Comparison of ENCODE assay signal across 8 mouse cellular contexts in the genomic region with DNA sequence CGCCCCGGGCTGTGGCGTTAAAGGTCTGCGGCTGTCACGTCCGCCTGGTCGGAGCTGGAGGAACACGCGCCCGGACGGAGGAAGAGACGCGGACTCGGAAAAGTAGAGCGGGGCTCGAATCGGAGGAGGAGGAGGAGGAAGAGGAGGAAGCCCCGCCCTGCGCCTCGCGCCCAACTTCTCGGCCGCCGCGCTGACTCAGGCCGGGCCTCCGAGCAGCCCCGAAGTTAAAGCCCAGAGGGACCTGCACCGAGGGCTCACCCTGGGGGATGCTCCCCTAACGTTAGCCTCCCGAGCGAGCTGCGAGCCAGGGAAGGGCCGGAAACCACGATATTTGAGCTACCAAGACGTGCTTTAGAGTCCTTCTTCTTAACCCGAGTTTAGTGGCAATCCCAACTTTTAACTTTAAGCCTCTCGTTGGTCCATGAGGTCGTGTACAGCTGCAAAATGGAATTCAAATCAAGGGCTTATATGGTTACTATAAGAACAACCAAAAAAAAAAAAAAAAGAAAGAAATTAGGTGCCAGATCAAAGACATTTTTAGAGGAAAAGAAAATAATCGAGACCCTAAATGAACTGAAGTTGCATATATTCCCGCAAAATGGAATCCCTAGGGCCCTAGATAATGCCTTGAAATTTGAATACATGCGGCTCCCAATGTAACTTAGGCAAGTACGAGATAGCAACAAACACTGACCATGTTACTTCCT. TPM values are rescaled to one million over a fixed set of nuclear protein-coding genes. Genes with fewer than 3 reads are reported as not detected.
DNase-seq lines count a peak whose midpoint lies in the region; ATAC-seq and TF ChIP-seq lines count a peak whose summit lies in the region.

Gene Ecpas (minus strand): TSS at position 121 of the 707 bp plus-strand sequence.

- no peaks in the 10 kb centered on the region for H3K4me1 ChIP-seq in embryonic fibroblast, embryonic 13.5 days (ENCODE audit: control insufficient read depth, insufficient read depth, low read length)
- H3K4me1 ChIP-seq in heart, embryonic 10.5 days = peaks cover 12% of the 10 kb centered on the region
- H3K4me1 ChIP-seq in kidney, embryonic 14.5 days (ENCODE audit: control insufficient read depth, insufficient read depth, low read length) = 0 out of 2 replicates have a peak, but pooled peaks cover 6% of the 10 kb centered on the region
- H3K4me1 ChIP-seq in limb, embryonic 15.5 days = peaks cover 9% of the 10 kb centered on the region
- H3K4me1 ChIP-seq in midbrain, embryonic 16.5 days (ENCODE audit: control insufficient read depth, insufficient read depth, low read length) = peaks cover 16% of the 10 kb centered on the region

- H3K4me2 ChIP-seq in kidney, embryonic 14.5 days (replicated peaks; ENCODE audit: low read depth, low read length) = peak within 1 kb of the TSS; percentile 70
- peak within 1 kb of the TSS; percentile 60 for H3K4me2 ChIP-seq in limb, embryonic 15.5 days
- peak within 1 kb of the TSS; percentile 85 for H3K4me2 ChIP-seq in midbrain, embryonic 16.5 days (ENCODE audit: low read length)

- peak within 1 kb of the TSS; percentile 85 for H3K27ac ChIP-seq in embryonic fibroblast, embryonic 13.5 days (ENCODE audit: insufficient read depth, low read length)
- H3K27ac ChIP-seq in heart, embryonic 10.5 days = peak within 1 kb of the TSS; percentile 99
- peak within 1 kb of the TSS; percentile 95 for H3K27ac ChIP-seq in kidney, embryonic 14.5 days (ENCODE audit: low read depth, low read length)
- H3K27ac ChIP-seq in limb, embryonic 15.5 days = peak within 1 kb of the TSS; percentile 98
- peak within 1 kb of the TSS; percentile 99 for H3K27ac ChIP-seq in midbrain, embryonic 16.5 days (ENCODE audit: low read length)

- no peaks in the 10 kb centered on the region for H3K27me3 ChIP-seq in heart, embryonic 10.5 days (ENCODE audit: insufficient read depth, poor library complexity, severe bottlenecking)
- H3K27me3 ChIP-seq in kidney, embryonic 14.5 days (ENCODE audit: control insufficient read depth, insufficient read depth, low read length) = no peaks in the 10 kb centered on the region
- no peaks in the 10 kb centered on the region for H3K27me3 ChIP-seq in limb, embryonic 15.5 days
- no peaks in the 10 kb centered on the region for H3K27me3 ChIP-seq in midbrain, embryonic 16.5 days (ENCODE audit: control insufficient read depth, insufficient read depth, low read depth, low read length)

- no peaks in the 10 kb centered on the region for H3K36me3 ChIP-seq in heart, embryonic 10.5 days
- H3K36me3 ChIP-seq in kidney, embryonic 14.5 days (ENCODE audit: control insufficient read depth, insufficient read depth, low read length) = no peaks in the 10 kb centered on the region
- H3K36me3 ChIP-seq in limb, embryonic 15.5 days = no peaks in the 10 kb centered on the region
- H3K36me3 ChIP-seq in midbrain, embryonic 16.5 days (ENCODE audit: control insufficient read depth, insufficient read depth, low read length) = no peaks in the 10 kb centered on the region

- TF ChIP-seq POLR2A in embryonic fibroblast, embryonic 13.5 days (IDR thresholded peaks at IDR 0.05; ENCODE audit: low read depth, low read length) = peak; percentile 79

- H3K9me3 ChIP-seq in heart, embryonic 10.5 days = no peaks in the 10 kb centered on the region
- no peaks in the 10 kb centered on the region for H3K9me3 ChIP-seq in kidney, embryonic 14.5 days (ENCODE audit: control insufficient read depth, low read length)
- no peaks in the 10 kb centered on the region for H3K9me3 ChIP-seq in limb, embryonic 15.5 days
- no peaks in the 10 kb centered on the region for H3K9me3 ChIP-seq in midbrain, embryonic 16.5 days (replicated peaks; ENCODE audit: control insufficient read depth, low read length, poor library complexity, severe bottlenecking)

- H3K9ac ChIP-seq in kidney, embryonic 14.5 days (ENCODE audit: low read depth, low read length) = peak within 1 kb of the TSS; percentile 94
- H3K9ac ChIP-seq in limb, embryonic 15.5 days = peak within 1 kb of the TSS; percentile 92
- H3K9ac ChIP-seq in midbrain, embryonic 16.5 days (ENCODE audit: low read depth, low read length) = peak within 1 kb of the TSS; percentile 98

- WGBS in heart, embryonic 10.5 days = 4% methylated on average over 43 of the region's 43 CpGs
- 3% methylated on average over 42 of the region's 43 CpGs for WGBS in kidney, embryonic 14.5 days
- 3% methylated on average over 42 of the region's 43 CpGs for WGBS in limb, embryonic 15.5 days
- WGBS in midbrain, embryonic 16.5 days = 2% methylated on average over 43 of the region's 43 CpGs

- peak; percentile 87 for ATAC-seq in kidney, embryonic 14.5 days (ENCODE audit: low FRiP score, low TSS enrichment)
- ATAC-seq in limb, embryonic 15.5 days (ENCODE audit: insufficient number of reproducible peaks, low FRiP score, low TSS enrichment, low read depth) = peak; percentile 68
- no peak; the same call in 1 of the 2 replicates for ATAC-seq in midbrain, embryonic 16.5 days

- TF ChIP-seq CTCF in embryonic fibroblast, embryonic 13.5 days (IDR thresholded peaks at IDR 0.05; ENCODE audit: borderline replicate concordance, insufficient read depth, low read length) = no peak

- DNase-seq in 3T3-L1 (ENCODE audit: low read depth, low spot score) = peak; percentile 70
- DNase-seq in adrenal gland, postnatal 10 days = peak; percentile 90
- peak; percentile 93 for DNase-seq in heart, embryonic 10.5 days (ENCODE audit: low spot score)
- peak; percentile 84 to 92 for DNase-seq in spleen, postnatal 4 days (ENCODE audit: low spot score in 2 of 2)

- peak within 1 kb of the TSS; percentile 95 for H3K4me3 ChIP-seq in embryonic fibroblast, embryonic 13.5 days (ENCODE audit: insufficient read depth, low read length)
- peak within 1 kb of the TSS; percentile 98 for H3K4me3 ChIP-seq in heart, embryonic 10.5 days
- H3K4me3 ChIP-seq in kidney, embryonic 14.5 days (ENCODE audit: low read length) = peak within 1 kb of the TSS; percentile 89
- H3K4me3 ChIP-seq in limb, embryonic 15.5 days = peak within 1 kb of the TSS; percentile 92
- peak within 1 kb of the TSS; percentile 92 for H3K4me3 ChIP-seq in midbrain, embryonic 16.5 days (ENCODE audit: low read depth, low read length)

RNA-seq across cellular contexts. Expression of gene Ecpas, which starts in this region (rescaled TPM):
- total RNA-seq in adrenal gland, postnatal 10 days (2021) = 100 to 1,000 TPM; 125 to 144 TPM
- polyA plus RNA-seq in embryonic fibroblast, embryonic 13.5 days (2011; ENCODE audit: insufficient read length, low read depth, missing spikeins) = 103 and 129 TPM in 2 replicates
- 25.6 and 30.4 TPM in 2 replicates for polyA plus RNA-seq in heart, embryonic 10.5 days (2016; fragmentation: Nextera tagmentation; extraction: Ambion mirVana)
- polyA plus RNA-seq in kidney, embryonic 14.5 days (2014; fragmentation: Nextera tagmentation; extraction: Ambion mirVana) = 25.0 and 51.2 TPM in 2 replicates
- polyA plus RNA-seq in limb, embryonic 15.5 days (2015; fragmentation: Nextera tagmentation; extraction: Ambion mirVana) = 29.6 and 32.8 TPM in 2 replicates
- polyA plus RNA-seq in midbrain, embryonic 16.5 days (2015; fragmentation: Nextera tagmentation; extraction: Ambion mirVana) = 33.2 and 38.6 TPM in 2 replicates
